Mouse (Mus musculus) MEL (cell line): Measurements from ENCODE around the gene Nts.

ENCODE experiments used
- CTCF ChIP-seq, 3 experiments: IDR thresholded peaks in 2 of 3; conservative IDR thresholded peaks in 1 of 3; 2 replicates each; pipeline ENCODE4 v1.5.1; 2011 to 2012; ENCODE audit warnings: low read length in 3 of 3, low read depth in 2 of 3, mild to moderate bottlenecking in 2 of 3, improper control_type of control experiment in 1 of 3, inconsistent platforms in 1 of 3, mixed read lengths in 1 of 3, moderate library complexity in 1 of 3; ENCODE audit not compliant: control insufficient read depth in 1 of 3, insufficient read depth in 1 of 3, poor library complexity in 1 of 3, severe bottlenecking in 1 of 3
- HCFC1 ChIP-seq: IDR thresholded peaks from 2 replicates; pipeline ENCODE4 v1.6.1; 2012; ENCODE audit warnings: low read depth, mild to moderate bottlenecking, inconsistent platforms, low read length, improper control_type of control experiment, moderate library complexity
- MAX ChIP-seq: IDR thresholded peaks from 2 replicates; pipeline ENCODE4 v1.6.1; 2011; ENCODE audit warnings: low read length, improper control_type of control experiment
- NRF1 ChIP-seq: IDR thresholded peaks from 2 replicates; pipeline ENCODE4 v1.6.1; 2014; ENCODE audit warnings: low read depth, mild to moderate bottlenecking, inconsistent platforms, low read length, improper control_type of control experiment, moderate library complexity; ENCODE audit not compliant: poor library complexity, insufficient read depth, severe bottlenecking
- POLR2A ChIP-seq, 2 experiments: IDR thresholded peaks; 2 replicates each; pipeline ENCODE4 v1.6.1; 2011 to 2012; ENCODE audit warnings: low read length in 2 of 2, mild to moderate bottlenecking in 2 of 2, control low read depth in 1 of 2, improper control_type of control experiment in 1 of 2, low read depth in 1 of 2, moderate library complexity in 1 of 2; ENCODE audit not compliant: control insufficient read depth in 1 of 2, insufficient read depth in 1 of 2, poor library complexity in 1 of 2
- POLR2AphosphoS2 ChIP-seq: IDR thresholded peaks from 2 replicates; pipeline ENCODE4 v1.6.1; 2011; ENCODE audit warnings: low read length, improper control_type of control experiment
- POLR2AphosphoS5 ChIP-seq: IDR thresholded peaks from 2 replicates; pipeline ENCODE4 v1.6.1; 2012; ENCODE audit warnings: low read depth, borderline replicate concordance, mild to moderate bottlenecking, inconsistent platforms, low read length, moderate library complexity, mixed read lengths
- TAL1 ChIP-seq: IDR thresholded peaks from 2 replicates; pipeline ENCODE4 v1.6.1; 2012; ENCODE audit warnings: mild to moderate bottlenecking, inconsistent platforms, low read length, moderate library complexity, mixed read lengths
- TCF12 ChIP-seq: IDR thresholded peaks from 2 replicates; pipeline ENCODE4 v1.6.1; 2014; ENCODE audit warnings: low read depth, mild to moderate bottlenecking, inconsistent platforms, low read length, improper control_type of control experiment, moderate library complexity
- ZMIZ1 ChIP-seq: IDR thresholded peaks from 2 replicates; pipeline ENCODE4 v1.6.1; 2012; ENCODE audit warnings: low read depth, mild to moderate bottlenecking, inconsistent platforms, low read length, improper control_type of control experiment, moderate library complexity

- TF ChIP-seq ZMIZ1 (no peak), TCF12 (no peak), CTCF (IDR thresholded peaks at IDR 0.05 in 2 of 3, conservative IDR thresholded peaks at IDR 0.05 in 1 of 3; ENCODE audit: control insufficient read depth in 1 of 3, insufficient read depth in 1 of 3, low read depth in 2 of 3, low read length in 3 of 3, poor library complexity in 1 of 3, severe bottlenecking in 1 of 3) (no peak), NRF1 (no peak), POLR2A (IDR thresholded peaks at IDR 0.05; ENCODE audit: control insufficient read depth in 1 of 2, insufficient read depth in 1 of 2, low read depth in 1 of 2, low read length in 2 of 2, poor library complexity in 1 of 2) (no peak), POLR2AphosphoS2 (no peak), TAL1 (no peak), MAX (no peak), HCFC1 (no peak), POLR2AphosphoS5 (no peak)
Measured at GRCm38 (mm10) chr10:102469412-102469811, 20.9 kb downstream of the Nts start.
